ENCODE assay signal across 18 mouse cellular contexts in genomic region chr5:7987962-7988361, GRCm38 (mm10). TPM values are rescaled to one million over a fixed set of nuclear protein-coding genes. Genes with fewer than 3 reads are reported as not detected.
DNase-seq lines count a peak whose midpoint lies in the region; ATAC-seq lines count a peak whose summit lies in the region.
"Had no signal": no experiment of that assay in that cellular context is flagged by ENCODE, and none has a peak within 500 bp of the region (broad histone marks: within the 10 kb centered on the region; RNA-seq: fewer than 3 reads in every experiment).

No protein-coding gene starts in this region.

- peak; percentile 56 for ATAC-seq in CD4-positive, CD25-positive, alpha-beta regulatory T cell, adult 4 months
- peak; percentile 62 for ATAC-seq in common myeloid progenitor, adult 5-6 weeks (replicated peaks; ENCODE audit: low read depth, poor library complexity, severe bottlenecking)
- peak; percentile 53 for ATAC-seq in megakaryocyte progenitor cell, adult 5-6 weeks (replicated peaks; ENCODE audit: poor library complexity)
- no peak for ATAC-seq in erythroblast, adult 5-6 weeks (replicated peaks; ENCODE audit: low FRiP score, poor library complexity, severe bottlenecking)
- ATAC-seq: forebrain, embryonic 14.5 days; forebrain, embryonic 16.5 days had no signal

- DNase-seq in A20 (ENCODE audit: low read depth, low spot score) = peak; percentile 40
- DNase-seq in ovary, postnatal 14 days (ENCODE audit: low spot score) = no peak
- DNase-seq in kidney, adult 9 months = no peak
- DNase-seq in B cell, adult 2 months = no peak
- DNase-seq: adrenal gland, adult 2 months; adrenal gland, postnatal 10 days; adrenal gland, postnatal 25 days; cerebellum, adult 11 months; cerebellum, adult 2 months; cerebellum, adult 9-11 months; cerebellum, postnatal 36 days had no signal

RNA-seq across cellular contexts. Expression of gene Steap4, which starts 27.7 kb away (rescaled TPM):
- not detected for polyA plus RNA-seq in CD4-positive, CD25-positive, alpha-beta regulatory T cell, adult 4 months (2017; shearing (Covaris generic))
- not detected in 2 replicates for total RNA-seq in common myeloid progenitor, adult 5-6 weeks (2017)
- 0.12 TPM in 1 of 2 replicates, not detected in the other for total RNA-seq in megakaryocyte progenitor cell, adult 5-6 weeks (2015)
- not detected in 2 replicates for total RNA-seq in megakaryocyte progenitor cell, adult 5-6 weeks (2017)
- 0.19 TPM in 1 of 2 replicates, not detected in the other for total RNA-seq in erythroblast, adult 5-6 weeks (2015; ENCODE audit: low replicate concordance)
- 0.34 TPM in 1 of 2 replicates, not detected in the other for total RNA-seq in erythroblast, adult 5-6 weeks (2017; ENCODE audit: low replicate concordance)
- total RNA-seq: G1E had no signal
- polyA plus RNA-seq: forebrain, embryonic 14.5 days; G1E had no signal

RNA-seq across cellular contexts. Expression of gene Sri, which starts 57.9 kb away (rescaled TPM):
- 100 to 1,000 TPM; 607 to 653 TPM for polyA plus RNA-seq in CD4-positive, CD25-positive, alpha-beta regulatory T cell, adult 4 months (2017; shearing (Covaris generic))
- 103 and 114 TPM in 2 replicates for total RNA-seq in common myeloid progenitor, adult 5-6 weeks (2017)
- 197 and 204 TPM in 2 replicates for total RNA-seq in megakaryocyte progenitor cell, adult 5-6 weeks (2015)
- 101 and 115 TPM in 2 replicates for total RNA-seq in megakaryocyte progenitor cell, adult 5-6 weeks (2017)
- 114 and 174 TPM in 2 replicates for total RNA-seq in erythroblast, adult 5-6 weeks (2015; ENCODE audit: low replicate concordance)
- 63.2 and 87.3 TPM in 2 replicates for total RNA-seq in erythroblast, adult 5-6 weeks (2017; ENCODE audit: low replicate concordance)
